Comparison of ENCODE assay signal across 7 mouse cellular contexts in genomic region chr19:50677903-50678896, GRCm38 (mm10). TPM values are rescaled to one million over a fixed set of nuclear protein-coding genes. Genes with fewer than 3 reads are reported as not detected.
DNase-seq lines count a peak whose midpoint lies in the region; ATAC-seq lines count a peak whose summit lies in the region.

Gene Sorcs1, minus strand, starts transcription at chr19:50678646.

- no peaks in the 10 kb centered on the region for H3K27me3 ChIP-seq in hindbrain, embryonic 16.5 days (replicated peaks; ENCODE audit: control insufficient read depth, insufficient read depth, low read length)
- H3K27me3 ChIP-seq in midbrain, embryonic 16.5 days (ENCODE audit: control insufficient read depth, insufficient read depth, low read depth, low read length): no peaks in the 10 kb centered on the region

- no peaks in the 10 kb centered on the region for H3K9me3 ChIP-seq in hindbrain, embryonic 16.5 days (ENCODE audit: control insufficient read depth, low read length)
- H3K9me3 ChIP-seq in midbrain, embryonic 16.5 days (replicated peaks; ENCODE audit: control insufficient read depth, low read length, poor library complexity, severe bottlenecking): no peaks in the 10 kb centered on the region

- under 1% methylated on average over 66 of the region's 102 CpGs for WGBS in hindbrain, embryonic 16.5 days
- WGBS in midbrain, embryonic 16.5 days: under 1% methylated on average over 59 of the region's 102 CpGs

- DNase-seq in adrenal gland, adult 2 months: peak; percentile 40
- peak; percentile 16 for DNase-seq in cerebellum, adult 9-10 months
- peak; percentile 7 to 78 for DNase-seq in left cerebral cortex, postnatal 10 days (ENCODE audit: extremely low spot score in 1 of 2, low spot score in 2 of 2)
- peak; percentile 50 for DNase-seq in testis, postnatal 10 days (ENCODE audit: low spot score)

- H3K4me2 ChIP-seq in hindbrain, embryonic 16.5 days (ENCODE audit: low read length): peak within 1 kb of the TSS; percentile 98
- H3K4me2 ChIP-seq in midbrain, embryonic 16.5 days (ENCODE audit: low read length): peak within 1 kb of the TSS; percentile 96

- intact Hi-C loops in left cerebral cortex, postnatal 10 days (cut with DNase I): no loop called here

- H3K27ac ChIP-seq in hindbrain, embryonic 16.5 days (ENCODE audit: low read depth, low read length): peak within 1 kb of the TSS; percentile 82
- H3K27ac ChIP-seq in midbrain, embryonic 16.5 days (ENCODE audit: low read length): peak within 1 kb of the TSS; percentile 79

- peak within 1 kb of the TSS; percentile 79 for H3K9ac ChIP-seq in hindbrain, embryonic 16.5 days (ENCODE audit: low read depth, low read length)
- H3K9ac ChIP-seq in midbrain, embryonic 16.5 days (ENCODE audit: low read depth, low read length): peak within 1 kb of the TSS; percentile 81

- H3K4me3 ChIP-seq in hindbrain, embryonic 16.5 days (ENCODE audit: low read length): peak within 1 kb of the TSS; percentile 92
- peak within 1 kb of the TSS; percentile 86 for H3K4me3 ChIP-seq in midbrain, embryonic 16.5 days (ENCODE audit: low read depth, low read length)

- no peaks in the 10 kb centered on the region for H3K36me3 ChIP-seq in hindbrain, embryonic 16.5 days (ENCODE audit: control insufficient read depth, insufficient read depth, low read length)
- no peaks in the 10 kb centered on the region for H3K36me3 ChIP-seq in midbrain, embryonic 16.5 days (ENCODE audit: control insufficient read depth, insufficient read depth, low read length)

- no peaks in the 10 kb centered on the region for H3K4me1 ChIP-seq in hindbrain, embryonic 16.5 days (ENCODE audit: control insufficient read depth, insufficient read depth, low read depth, low read length)
- peaks cover 6% of the 10 kb centered on the region for H3K4me1 ChIP-seq in midbrain, embryonic 16.5 days (ENCODE audit: control insufficient read depth, insufficient read depth, low read length)

- ATAC-seq in frontal cortex, adult (ENCODE audit: low TSS enrichment): peak; percentile 62
- ATAC-seq in hindbrain, embryonic 16.5 days: peak; percentile 97
- ATAC-seq in midbrain, embryonic 16.5 days: peak; percentile 95

RNA-seq across cellular contexts. Expression of gene Sorcs1, which starts in this region (rescaled TPM):
- under 1 TPM; 0.52 to 0.59 TPM for total RNA-seq in adrenal gland, adult 2 months (2021)
- 0.11 and 0.23 TPM in 2 replicates for polyA plus RNA-seq in adrenal gland, adult 2 months (2012; rRNA removed)
- 17.6 and 19.0 TPM in 2 replicates for polyA plus RNA-seq in hindbrain, embryonic 16.5 days (2015; fragmentation: Nextera tagmentation; extraction: Ambion mirVana)
- total RNA-seq in left cerebral cortex, postnatal 10 days (2021): 10 to 100 TPM; 39.1 to 46.7 TPM
- 17.0 and 17.8 TPM in 2 replicates for polyA plus RNA-seq in midbrain, embryonic 16.5 days (2015; fragmentation: Nextera tagmentation; extraction: Ambion mirVana)

Comparison
In these comparisons a context has a peak if more than half of its experiments do, and no peak if none do; other contexts are left out.
1. Peak in every context shown above with its lines: DNase-seq, ATAC-seq, H3K4me3 ChIP-seq and H3K27ac ChIP-seq.
2. RNA of gene Sorcs1 (total RNA-seq): 39.1 to 46.7 TPM in left cerebral cortex, postnatal 10 days; 0.52 to 0.59 TPM in adrenal gland, adult 2 months; every median in the first group is over 10 times any median in the second.
3. RNA of gene Sorcs1 (polyA plus RNA-seq): 17.0 to 17.8 TPM in midbrain, embryonic 16.5 days and 17.6 to 19.0 TPM in hindbrain, embryonic 16.5 days; 0.11 to 0.23 TPM in adrenal gland, adult 2 months; every median in the first group is over 10 times any median in the second.
4. Peak in DNase-seq in adrenal gland, adult 2 months; RNA of the gene not detected or under 1 TPM.